Mouse (Mus musculus): Measurements from ENCODE around the gene Bmpr2.

DNA sequence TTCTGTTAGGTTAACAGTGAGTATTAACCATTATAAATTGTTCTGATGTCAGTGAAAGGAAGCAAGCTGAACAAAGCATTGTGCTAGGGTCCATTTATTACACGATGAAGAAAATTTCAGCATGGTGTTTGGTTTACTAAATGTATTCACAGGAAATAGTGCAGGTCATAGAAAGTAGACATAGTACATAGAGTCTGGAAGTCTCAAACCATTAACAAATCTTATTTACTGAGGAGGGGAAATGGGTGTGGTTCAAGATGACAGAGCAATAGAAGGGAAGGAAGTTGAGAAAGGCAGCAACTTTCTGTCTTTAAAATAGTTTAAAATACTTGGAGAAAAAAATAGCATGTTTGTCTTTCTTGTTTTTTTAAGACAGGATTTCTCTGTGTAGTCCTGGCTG, 160.0 kb downstream of the Bmpr2 start:
- TF ChIP-seq CTCF (IDR thresholded peaks at IDR 0.05; ENCODE audit: extremely low read depth, insufficient read depth, insufficient read length, insufficient replicate concordance) = no peak
- TF ChIP-seq POLR2A (IDR thresholded peaks at IDR 0.05; ENCODE audit: low read depth, low read length) = no peak

All from spleen, adult 2 months (tissue).